Mouse (Mus musculus) small intestine, adult 2 months (tissue): ENCODE data around the gene Uaca.

Experiments
- CTCF ChIP-seq: fragments of 200-500 bp; IDR thresholded peaks from 2 replicates; pipeline ENCODE4 v1.5.1; 2012; ENCODE audit warnings: low read depth, mild to moderate bottlenecking, control low read depth, inconsistent platforms, low read length, moderate library complexity, mixed read lengths; ENCODE audit not compliant: insufficient replicate concordance, insufficient read length; ENCODE audit errors: extremely low read depth
- POLR2A ChIP-seq: fragments of 200-500 bp; IDR thresholded peaks from 2 replicates; pipeline ENCODE4 v1.6.1; 2012; ENCODE audit warnings: low read depth, mild to moderate bottlenecking, control low read depth, inconsistent platforms, low read length, moderate library complexity

DNA sequence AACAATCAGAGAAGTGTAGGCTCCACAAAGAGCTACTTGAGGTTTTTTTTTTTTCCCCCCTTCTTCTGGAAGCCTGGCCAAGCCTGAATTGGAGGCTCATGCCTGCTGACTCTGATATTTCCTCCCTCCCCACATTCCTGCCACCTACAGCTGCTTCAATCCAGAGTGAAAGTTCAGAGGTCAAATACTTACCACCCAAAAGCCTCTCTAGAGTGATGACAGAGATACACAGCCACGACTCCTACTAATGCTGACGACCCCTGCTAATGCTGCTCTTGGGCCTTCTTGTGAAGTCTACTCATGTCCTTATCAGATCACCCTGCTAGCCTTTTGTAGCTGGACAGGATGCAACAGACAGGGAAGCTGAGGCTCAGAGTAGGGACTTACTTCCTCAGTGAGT, 29.2 kb upstream of the Uaca start:
- TF ChIP-seq POLR2A (no peak), CTCF (no peak)
